Mouse (Mus musculus): ENCODE results near the gene Ptprt. TPM values are rescaled to one million over a fixed set of nuclear protein-coding genes. Genes with fewer than 3 reads are reported as not detected.

Gene Ptprt
- polyA plus RNA-seq, 1 experiment: 1.1 TPM

GRCm38 (mm10) chr2:162294070-162294469 is 366.9 kb downstream of the Ptprt start:
- 95% methylated on average over 2 of the region's 2 CpGs for WGBS

GRCm38 (mm10) chr2:162282606-162283005 is 378.3 kb downstream of the Ptprt start:
- Histone ChIP-seq H3K36me3 (ENCODE audit: control insufficient read depth, insufficient read depth, low read length) (no peaks in the 10 kb centered on the region), H3K4me3 (ENCODE audit: control insufficient read depth, insufficient read depth, low read length) (no peak overlapping the region), H3K27ac (ENCODE audit: control insufficient read depth, insufficient read depth, low read length) (no peak overlapping the region), H3K4me1 (replicated peaks; ENCODE audit: control insufficient read depth, insufficient read depth, low read length) (no peaks in the 10 kb centered on the region), H3K27me3 (ENCODE audit: control insufficient read depth, insufficient read depth, low read length) (no peaks in the 10 kb centered on the region)
- 85% methylated on average over 4 of the region's 4 CpGs for WGBS
- DNase-seq: no peak
- TF ChIP-seq CTCF (IDR thresholded peaks at IDR 0.05; ENCODE audit: borderline replicate concordance, control insufficient read depth, extremely low read depth, insufficient read depth, low read length, poor library complexity) (no peak), POLR2A (IDR thresholded peaks at IDR 0.05; ENCODE audit: control insufficient read depth, extremely low read depth, insufficient read depth, low read length, poor library complexity) (no peak)

More at GRCm38 (mm10) chr2:162294070-162294469, 366.9 kb downstream of the Ptprt start:
- no peaks in the 10 kb centered on the region for H3K4me1 ChIP-seq (replicated peaks; ENCODE audit: control insufficient read depth, insufficient read depth, low read length)
- H3K27ac ChIP-seq (ENCODE audit: control insufficient read depth, insufficient read depth, low read length): no peak overlapping the region
- H3K4me3 ChIP-seq (ENCODE audit: control insufficient read depth, insufficient read depth, low read length): no peak overlapping the region
- DNase-seq: no peak
- TF ChIP-seq CTCF (IDR thresholded peaks at IDR 0.05; ENCODE audit: borderline replicate concordance, control insufficient read depth, extremely low read depth, insufficient read depth, low read length, poor library complexity) (no peak), POLR2A (IDR thresholded peaks at IDR 0.05; ENCODE audit: control insufficient read depth, extremely low read depth, insufficient read depth, low read length, poor library complexity) (no peak)
- H3K36me3 ChIP-seq (ENCODE audit: control insufficient read depth, insufficient read depth, low read length): no peaks in the 10 kb centered on the region
- H3K27me3 ChIP-seq (ENCODE audit: control insufficient read depth, insufficient read depth, low read length): no peaks in the 10 kb centered on the region

GRCm38 (mm10) chr2:162282121-162282520 is 378.8 kb downstream of the Ptprt start:
- Histone ChIP-seq H3K4me3 (ENCODE audit: control insufficient read depth, insufficient read depth, low read length) (no peak overlapping the region), H3K36me3 (ENCODE audit: control insufficient read depth, insufficient read depth, low read length) (no peaks in the 10 kb centered on the region), H3K27ac (ENCODE audit: control insufficient read depth, insufficient read depth, low read length) (no peak overlapping the region), H3K4me1 (replicated peaks; ENCODE audit: control insufficient read depth, insufficient read depth, low read length) (no peaks in the 10 kb centered on the region), H3K27me3 (ENCODE audit: control insufficient read depth, insufficient read depth, low read length) (no peaks in the 10 kb centered on the region)
- no peak for DNase-seq
- 78% methylated on average over 10 of the region's 10 CpGs for WGBS
- TF ChIP-seq POLR2A (IDR thresholded peaks at IDR 0.05; ENCODE audit: control insufficient read depth, extremely low read depth, insufficient read depth, low read length, poor library complexity) (no peak), CTCF (IDR thresholded peaks at IDR 0.05; ENCODE audit: borderline replicate concordance, control insufficient read depth, extremely low read depth, insufficient read depth, low read length, poor library complexity) (no peak)

GRCm38 (mm10) chr2:162273826-162274225 is 387.1 kb downstream of the Ptprt start:
- Histone ChIP-seq H3K27ac (ENCODE audit: control insufficient read depth, insufficient read depth, low read length) (no peak overlapping the region), H3K4me1 (replicated peaks; ENCODE audit: control insufficient read depth, insufficient read depth, low read length) (no peaks in the 10 kb centered on the region), H3K27me3 (ENCODE audit: control insufficient read depth, insufficient read depth, low read length) (no peaks in the 10 kb centered on the region), H3K36me3 (ENCODE audit: control insufficient read depth, insufficient read depth, low read length) (no peaks in the 10 kb centered on the region), H3K4me3 (ENCODE audit: control insufficient read depth, insufficient read depth, low read length) (no peak overlapping the region)
- no peak for TF ChIP-seq POLR2A (IDR thresholded peaks at IDR 0.05; ENCODE audit: control insufficient read depth, extremely low read depth, insufficient read depth, low read length, poor library complexity)
- no peak for TF ChIP-seq CTCF (IDR thresholded peaks at IDR 0.05; ENCODE audit: borderline replicate concordance, control insufficient read depth, extremely low read depth, insufficient read depth, low read length, poor library complexity)
- WGBS: 84% methylated on average over 4 of the region's 4 CpGs
- no peak for DNase-seq

GRCm38 (mm10) chr2:162251272-162251671 is 409.7 kb downstream of the Ptprt start:
- WGBS: 62% methylated on average over 2 of the region's 2 CpGs
- H3K27ac ChIP-seq (ENCODE audit: control insufficient read depth, insufficient read depth, low read length): no peak overlapping the region

GRCm38 (mm10) chr2:162248296-162248695 is 412.7 kb downstream of the Ptprt start:
- TF ChIP-seq CTCF (IDR thresholded peaks at IDR 0.05; ENCODE audit: borderline replicate concordance, control insufficient read depth, extremely low read depth, insufficient read depth, low read length, poor library complexity) (no peak), POLR2A (IDR thresholded peaks at IDR 0.05; ENCODE audit: control insufficient read depth, extremely low read depth, insufficient read depth, low read length, poor library complexity) (no peak)
- Histone ChIP-seq H3K4me1 (replicated peaks; ENCODE audit: control insufficient read depth, insufficient read depth, low read length) (no peaks in the 10 kb centered on the region), H3K4me3 (ENCODE audit: control insufficient read depth, insufficient read depth, low read length) (no peak overlapping the region), H3K36me3 (ENCODE audit: control insufficient read depth, insufficient read depth, low read length) (no peaks in the 10 kb centered on the region), H3K27ac (ENCODE audit: control insufficient read depth, insufficient read depth, low read length) (no peak overlapping the region), H3K27me3 (ENCODE audit: control insufficient read depth, insufficient read depth, low read length) (no peaks in the 10 kb centered on the region)
- DNase-seq: no peak
- WGBS: 90% methylated on average over 4 of the region's 4 CpGs

More at GRCm38 (mm10) chr2:162251272-162251671, 409.7 kb downstream of the Ptprt start:
- H3K4me1 ChIP-seq (replicated peaks; ENCODE audit: control insufficient read depth, insufficient read depth, low read length): no peaks in the 10 kb centered on the region
- H3K36me3 ChIP-seq (ENCODE audit: control insufficient read depth, insufficient read depth, low read length): no peaks in the 10 kb centered on the region
- TF ChIP-seq CTCF (IDR thresholded peaks at IDR 0.05; ENCODE audit: borderline replicate concordance, control insufficient read depth, extremely low read depth, insufficient read depth, low read length, poor library complexity) (no peak), POLR2A (IDR thresholded peaks at IDR 0.05; ENCODE audit: control insufficient read depth, extremely low read depth, insufficient read depth, low read length, poor library complexity) (no peak)
- no peaks in the 10 kb centered on the region for H3K27me3 ChIP-seq (ENCODE audit: control insufficient read depth, insufficient read depth, low read length)
- H3K4me3 ChIP-seq (ENCODE audit: control insufficient read depth, insufficient read depth, low read length): no peak overlapping the region
- DNase-seq: no peak

- H3K4me1 ChIP-seq (replicated peaks; ENCODE audit: control insufficient read depth, insufficient read depth, low read length): no peaks in the 10 kb centered on the region
- no peak for DNase-seq
- H3K27me3 ChIP-seq (ENCODE audit: control insufficient read depth, insufficient read depth, low read length): no peaks in the 10 kb centered on the region
- WGBS: 27% methylated on average over 1 of the region's 1 CpGs
- H3K36me3 ChIP-seq (ENCODE audit: control insufficient read depth, insufficient read depth, low read length): no peaks in the 10 kb centered on the region
- H3K27ac ChIP-seq (ENCODE audit: control insufficient read depth, insufficient read depth, low read length): no peak overlapping the region
- H3K4me3 ChIP-seq (ENCODE audit: control insufficient read depth, insufficient read depth, low read length): no peak overlapping the region
- TF ChIP-seq CTCF (IDR thresholded peaks at IDR 0.05; ENCODE audit: borderline replicate concordance, control insufficient read depth, extremely low read depth, insufficient read depth, low read length, poor library complexity): no peak
- no peak for TF ChIP-seq POLR2A (IDR thresholded peaks at IDR 0.05; ENCODE audit: control insufficient read depth, extremely low read depth, insufficient read depth, low read length, poor library complexity)
Observed at GRCm38 (mm10) chr2:162222476-162222875, 438.5 kb downstream of the Ptprt start.
